Mouse (Mus musculus) embryo, embryonic 11 days (tissue): ENCODE results near the gene Gm5039.
A peak's percentile ranks its signal among the peaks of the same experiment; 100 is the strongest.
"Not testable (repeated sequence)": the region's sequence is repeated elsewhere in the genome, so short reads cannot be mapped to it uniquely, and the experiment has no call there.

ENCODE experiments used
- DNase-seq: peaks from one replicate; pipeline ENCODE4 v3.0.0-alpha.2; 2015

Gene Gm5039

DNA sequence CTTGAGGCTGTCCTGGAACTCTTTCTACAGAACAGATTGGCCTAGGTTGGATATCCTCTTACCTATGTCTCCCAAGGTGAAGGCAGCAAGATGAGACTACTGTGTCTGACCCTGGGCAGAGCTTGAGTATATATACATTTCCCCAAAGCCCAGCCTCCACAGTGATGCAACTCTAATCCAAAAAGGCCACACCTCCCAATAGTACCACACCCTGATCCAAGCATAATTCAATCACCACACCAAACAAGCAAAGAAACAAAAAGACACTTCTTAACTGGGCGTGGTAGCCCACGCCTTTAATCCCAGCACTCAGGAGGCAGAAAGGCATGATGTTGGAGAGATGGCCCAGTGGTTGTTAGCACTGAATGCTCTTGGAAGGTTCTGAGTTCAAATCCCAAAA lies at the start of gene Gm5039:
Gene Gm5039, minus strand, starts transcription at position 101 of the 400 bp plus-strand sequence.
- DNase-seq, result not testable (repeated sequence)

DNA sequence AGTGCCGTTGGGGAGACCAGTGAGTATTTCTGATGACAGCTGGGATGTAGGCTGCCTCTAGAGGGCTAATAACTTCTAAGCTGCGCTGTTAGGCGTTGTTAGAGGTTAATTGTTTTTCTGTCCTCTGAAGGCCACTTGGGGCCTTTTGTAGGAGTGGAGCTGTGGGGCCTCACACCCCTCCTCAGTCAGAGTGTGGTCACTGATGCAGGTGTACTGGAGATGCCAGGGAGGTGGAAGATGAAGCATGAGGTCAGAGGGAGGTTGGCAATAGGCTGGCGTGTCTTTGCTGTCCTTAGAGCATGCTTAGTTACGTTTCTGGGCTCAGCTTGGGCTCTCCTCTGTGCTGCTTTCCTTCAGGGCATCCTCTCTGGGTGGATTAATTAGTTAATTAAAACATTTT lies 48.2 kb upstream of the Gm5039 start:
- no peak for DNase-seq

DNA sequence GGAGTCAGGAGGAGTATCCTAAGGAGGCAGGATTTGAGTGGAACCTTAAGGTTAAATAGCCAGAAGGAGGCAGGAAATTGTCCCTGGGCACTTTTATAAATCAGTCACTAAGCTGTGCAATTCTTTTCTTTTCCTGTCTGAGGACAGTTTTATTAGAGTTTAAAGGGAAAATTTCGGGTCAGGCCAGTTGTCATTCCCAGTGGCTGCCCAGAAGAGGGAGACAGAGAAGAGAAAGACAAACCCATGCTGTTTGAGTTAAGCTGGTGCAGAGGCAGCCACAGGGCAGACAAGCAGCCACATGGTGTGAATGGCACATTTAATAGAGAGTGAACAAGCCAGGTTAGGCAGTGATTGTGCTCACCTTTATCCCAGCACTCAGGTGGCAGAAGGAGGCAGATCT lies 46.5 kb upstream of the Gm5039 start:
- not testable (repeated sequence) for DNase-seq

- DNase-seq, result not testable (repeated sequence)
Measured at GRCm38 (mm10) chr12:88369690-88370089, 45.9 kb upstream of the Gm5039 start.

- DNase-seq, result no peak
Measured at GRCm38 (mm10) chr12:88368618-88369017, 44.8 kb upstream of the Gm5039 start.

- no peak for DNase-seq
Measured at GRCm38 (mm10) chr12:88367673-88368072, 43.8 kb upstream of the Gm5039 start.

GRCm38 (mm10) chr12:88361120-88361445 lies 37.3 kb upstream of the Gm5039 start:
- DNase-seq, result no peak

DNA sequence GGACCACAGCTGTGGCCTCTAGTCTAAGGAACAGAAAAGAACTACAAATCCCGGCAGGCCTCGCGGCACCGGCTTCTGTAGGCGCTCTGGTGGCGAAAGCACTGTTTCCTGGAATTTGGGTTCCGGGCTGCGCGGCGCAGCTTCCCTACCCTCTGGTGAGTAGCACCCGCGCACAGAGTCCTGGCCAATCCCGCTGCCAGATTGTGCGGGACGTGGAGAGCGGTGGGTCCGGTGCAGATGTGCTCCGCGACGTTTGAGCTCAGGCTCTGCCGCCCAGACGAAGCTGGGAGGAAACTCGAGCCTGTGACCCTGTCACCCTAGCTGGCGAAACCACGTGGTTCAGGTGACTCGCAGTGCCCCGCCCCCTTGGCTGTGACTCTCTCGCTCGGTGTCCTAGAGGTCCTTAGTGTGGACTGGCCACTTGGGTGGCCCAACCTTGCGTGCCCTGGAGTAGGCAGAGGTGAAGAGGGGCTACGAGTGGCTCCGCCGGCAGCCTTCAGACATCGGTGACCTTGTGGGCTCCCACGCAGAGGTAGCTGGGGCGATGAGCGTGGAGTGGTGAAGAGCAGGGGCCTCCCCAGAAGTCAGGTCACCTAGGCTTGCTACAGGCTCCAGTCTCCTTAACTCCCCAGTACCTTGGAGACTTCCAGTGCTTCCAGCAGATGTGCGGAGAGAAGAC lies 36.8 kb upstream of the Gm5039 start, which contains the start of gene Adck1:
Gene Adck1, plus strand, starts transcription at position 114 of the 679 bp plus-strand sequence.
- peak; percentile 93 for DNase-seq

- peak; percentile 27 for DNase-seq
Measured at GRCm38 (mm10) chr12:88354182-88354702, 30.4 kb upstream of the Gm5039 start.

DNA sequence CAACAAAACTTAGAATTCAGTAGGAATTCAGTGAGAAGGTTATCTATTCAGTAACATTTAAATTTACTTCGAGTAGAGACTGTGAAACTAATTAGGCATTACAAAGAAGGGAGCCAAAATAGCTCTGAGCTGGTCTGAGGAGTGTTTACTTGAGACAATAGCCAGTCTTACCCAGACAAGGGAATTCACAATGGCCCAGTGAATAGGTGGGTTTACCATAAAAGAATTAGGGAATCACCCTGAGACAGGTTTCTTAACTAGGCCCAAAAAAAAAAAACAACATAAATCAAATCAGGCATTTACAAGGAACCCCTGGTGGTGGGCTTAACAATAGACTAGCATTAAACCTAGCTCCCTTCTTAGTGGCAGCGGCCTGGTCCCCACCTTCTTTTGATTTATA lies 17.5 kb upstream of the Gm5039 start:
- DNase-seq, result not testable (repeated sequence)

GRCm38 (mm10) chr12:88336662-88337413 lies 13.0 kb upstream of the Gm5039 start:
- not testable (repeated sequence) for DNase-seq

DNA sequence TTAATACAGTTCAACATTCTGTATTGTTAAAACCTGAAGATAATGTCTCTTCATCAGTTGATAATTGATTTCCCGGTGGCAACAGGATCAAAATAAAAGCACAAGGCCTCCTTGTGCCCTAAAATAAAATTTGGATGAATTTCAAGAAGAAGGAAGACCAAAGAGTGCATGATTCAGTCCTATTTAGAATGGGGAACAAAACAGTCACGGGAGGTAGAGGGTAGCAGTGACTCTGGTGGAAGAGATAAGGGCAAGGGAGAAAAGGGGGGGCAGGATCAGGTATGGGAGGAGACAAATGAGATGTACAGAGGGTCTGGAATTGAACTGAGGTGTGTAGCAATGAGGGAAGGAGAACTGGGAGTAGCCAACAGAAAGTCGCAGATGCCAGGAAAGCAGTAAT lies 9.3 kb downstream of the Gm5039 start:
- no peak for DNase-seq

DNA sequence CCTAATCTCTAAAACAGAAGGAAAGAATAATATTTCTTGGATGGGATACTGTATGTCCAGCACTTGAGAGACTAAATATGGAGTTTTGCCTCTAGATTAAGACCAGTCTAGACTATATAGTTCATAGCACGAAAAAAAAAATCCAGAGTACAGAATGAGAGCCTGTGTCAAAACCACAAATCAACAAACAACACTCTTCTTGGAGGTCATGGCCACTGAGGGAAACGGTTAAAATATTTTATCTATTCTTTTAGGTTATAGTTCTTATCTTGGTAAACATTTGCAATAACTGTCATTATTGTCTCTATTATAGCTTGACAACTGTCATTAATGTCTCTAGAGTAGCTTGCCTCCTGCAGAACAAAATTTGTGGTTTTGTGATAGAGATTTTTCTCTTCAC lies 26.7 kb downstream of the Gm5039 start:
- DNase-seq, result not testable (repeated sequence)

- DNase-seq, result not testable (repeated sequence)
Measured at GRCm38 (mm10) chr12:88293082-88293481, 30.7 kb downstream of the Gm5039 start.

- not testable (repeated sequence) for DNase-seq
Measured at GRCm38 (mm10) chr12:88285224-88285623, 38.6 kb downstream of the Gm5039 start.

DNA sequence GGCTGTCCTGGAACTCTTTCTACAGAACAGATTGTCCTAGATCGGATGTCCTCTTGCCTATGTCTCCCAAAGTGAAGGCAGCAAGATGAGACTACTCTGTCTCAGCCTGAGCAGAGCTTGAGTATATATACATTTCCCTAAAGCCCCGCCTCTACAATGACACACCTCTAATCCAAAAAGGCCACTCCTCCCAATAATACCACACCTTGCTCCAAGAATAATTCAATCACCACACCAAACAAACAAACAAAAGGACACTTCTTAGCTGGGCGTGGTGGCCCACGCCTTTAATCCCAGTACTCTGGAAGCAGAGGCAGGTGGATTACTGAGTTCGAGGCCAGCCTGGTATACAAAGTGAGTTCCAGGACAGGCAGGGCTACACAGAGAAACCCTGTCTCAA lies 49.4 kb downstream of the Gm5039 start, which contains the start of gene Gm5662:
Gene Gm5662, minus strand, starts transcription at position 101 of the 400 bp plus-strand sequence.
- DNase-seq, result not testable (repeated sequence)
